Mouse (Mus musculus) left cerebral cortex, adult 9 months (tissue): ENCODE results near the gene Ston1.
A peak's percentile ranks its signal among the peaks of the same experiment; 100 is the strongest.

ENCODE experiments used
- DNase-seq, 2 experiments: peaks; one replicate each; pipeline ENCODE4 v3.0.0; 2022; ENCODE audit warnings: low spot score in 2 of 2

Ston1 gene

GRCm38 (mm10) chr17:88587371-88587770, 10.1 kb upstream of the Ston1 start:
- DNase-seq: no peak

GRCm38 (mm10) chr17:88588228-88588627, 9.3 kb upstream of the Ston1 start:
- DNase-seq: no peak

- no peak for DNase-seq
Measured at GRCm38 (mm10) chr17:88590251-88590650, 7.2 kb upstream of the Ston1 start.

- DNase-seq: no peak
Measured at GRCm38 (mm10) chr17:88595071-88595470, 2.4 kb upstream of the Ston1 start.

- DNase-seq: no peak
Measured at GRCm38 (mm10) chr17:88596068-88596467, 1.4 kb upstream of the Ston1 start.

GRCm38 (mm10) chr17:88596544-88597221, 801 bp upstream of the Ston1 start:
- DNase-seq: peak; percentile 26 to 69

- no peak for DNase-seq
Measured at GRCm38 (mm10) chr17:88598056-88598420, 554 bp downstream of the Ston1 start.

GRCm38 (mm10) chr17:88598570-88599368, 1.3 kb downstream of the Ston1 start:
- DNase-seq: no peak

- no peak for DNase-seq
Measured at GRCm38 (mm10) chr17:88600492-88601026, 3.1 kb downstream of the Ston1 start.

- DNase-seq: no peak
Measured at GRCm38 (mm10) chr17:88603943-88604342, 6.5 kb downstream of the Ston1 start.

GRCm38 (mm10) chr17:88606056-88606455, 8.6 kb downstream of the Ston1 start:
- no peak for DNase-seq

- DNase-seq: no peak
Measured at GRCm38 (mm10) chr17:88609361-88609760, 11.9 kb downstream of the Ston1 start.

- DNase-seq: no peak
Measured at GRCm38 (mm10) chr17:88611057-88611456, 13.6 kb downstream of the Ston1 start.

- no peak for DNase-seq
Measured at GRCm38 (mm10) chr17:88613172-88613571, 15.7 kb downstream of the Ston1 start.

GRCm38 (mm10) chr17:88613721-88614120, 16.2 kb downstream of the Ston1 start:
- DNase-seq: no peak

GRCm38 (mm10) chr17:88614234-88614633, 16.8 kb downstream of the Ston1 start:
- DNase-seq: no peak

- DNase-seq: no peak
Measured at GRCm38 (mm10) chr17:88614733-88615132, 17.2 kb downstream of the Ston1 start.

- no peak for DNase-seq
Measured at GRCm38 (mm10) chr17:88615492-88616155, 18.1 kb downstream of the Ston1 start.

GRCm38 (mm10) chr17:88620935-88621334, 23.5 kb downstream of the Ston1 start:
- DNase-seq: no peak

GRCm38 (mm10) chr17:88621374-88621773, 23.9 kb downstream of the Ston1 start:
- no peak for DNase-seq

- no peak for DNase-seq
Measured at GRCm38 (mm10) chr17:88622711-88623110, 25.2 kb downstream of the Ston1 start.

GRCm38 (mm10) chr17:88624386-88624785, 26.9 kb downstream of the Ston1 start:
- no peak for DNase-seq
